Comparison of ENCODE assay signal across 18 mouse cellular contexts in genomic region chr7:84358426-84358825, GRCm38 (mm10). TPM values are rescaled to one million over a fixed set of nuclear protein-coding genes. Genes with fewer than 3 reads are reported as not detected.
DNase-seq lines count a peak whose midpoint lies in the region; ATAC-seq lines count a peak whose summit lies in the region.
"Had no signal": no experiment of that assay in that cellular context is flagged by ENCODE, and none has a peak within 500 bp of the region (broad histone marks: within the 10 kb centered on the region; RNA-seq: fewer than 3 reads in every experiment).

No protein-coding gene starts in this region.

- H3K4me2 ChIP-seq in kidney, embryonic 16.5 days (replicated peaks; ENCODE audit: low read depth, low read length) = no peak overlapping the region
- H3K4me2 ChIP-seq: limb, embryonic 13.5 days; liver, embryonic 15.5 days; midbrain, embryonic 13.5 days; neural tube, embryonic 15.5 days; stomach, embryonic 15.5 days had no signal

- DNase-seq in cerebellum, postnatal 14 days = peak; percentile 38 to 43
- DNase-seq in cerebellum, adult 9-10 months = no peak
- DNase-seq in 3T3-L1 (ENCODE audit: low read depth, low spot score) = peak; percentile 48
- DNase-seq in kidney, adult 11 months = peak; percentile 93
- no peak for DNase-seq in retina, embryonic 14.5 days (ENCODE audit: low spot score)
- DNase-seq in forebrain, embryonic 10.5 days (ENCODE audit: extremely low spot score, low spot score) = no peak
- DNase-seq in urinary bladder, adult 18-20 months (ENCODE audit: low spot score in 2 of 2) = no peak
- DNase-seq: cerebellum, postnatal 36 days; layer of hippocampus, postnatal 36 days; right cerebral cortex, postnatal 14 days had no signal

- WGBS in kidney, embryonic 16.5 days = 40% methylated on average over 1 of the region's 1 CpGs
- 61% methylated on average over 1 of the region's 1 CpGs for WGBS in forebrain, embryonic 10.5 days

- H3K36me3 ChIP-seq in kidney, embryonic 16.5 days (ENCODE audit: insufficient read depth, low read length) = no peaks in the 10 kb centered on the region
- peaks cover 46% of the 10 kb centered on the region for H3K36me3 ChIP-seq in forebrain, embryonic 10.5 days (replicated peaks)
- H3K36me3 ChIP-seq: liver, embryonic 15.5 days; stomach, embryonic 15.5 days had no signal

- no peaks in the 10 kb centered on the region for H3K27me3 ChIP-seq in kidney, embryonic 16.5 days (ENCODE audit: insufficient read depth, low read length)
- H3K27me3 ChIP-seq in forebrain, embryonic 10.5 days (ENCODE audit: poor library complexity, severe bottlenecking) = no peaks in the 10 kb centered on the region
- H3K27me3 ChIP-seq: CH12.LX; limb, embryonic 13.5 days; liver, embryonic 15.5 days; midbrain, embryonic 13.5 days; neural tube, embryonic 15.5 days; stomach, embryonic 15.5 days had no signal

- no peak overlapping the region for H3K4me3 ChIP-seq in kidney, embryonic 16.5 days (ENCODE audit: low read length)
- no peak overlapping the region for H3K4me3 ChIP-seq in forebrain, embryonic 10.5 days
- H3K4me3 ChIP-seq: limb, embryonic 13.5 days; liver, embryonic 15.5 days; midbrain, embryonic 13.5 days; myocyte; neural tube, embryonic 15.5 days; stomach, embryonic 15.5 days had no signal

- ATAC-seq in kidney, embryonic 16.5 days (ENCODE audit: low FRiP score, low TSS enrichment) = peak; percentile 86
- ATAC-seq: midbrain, embryonic 13.5 days had no signal

- peak overlapping the region; percentile 82 for H3K27ac ChIP-seq in kidney, embryonic 16.5 days (ENCODE audit: low read length)
- no peak overlapping the region for H3K27ac ChIP-seq in forebrain, embryonic 10.5 days
- H3K27ac ChIP-seq: limb, embryonic 13.5 days; liver, embryonic 15.5 days; midbrain, embryonic 13.5 days; neural tube, embryonic 15.5 days; stomach, embryonic 15.5 days had no signal

- no peaks in the 10 kb centered on the region for H3K9me3 ChIP-seq in kidney, embryonic 16.5 days (ENCODE audit: low read length)
- no peaks in the 10 kb centered on the region for H3K9me3 ChIP-seq in forebrain, embryonic 10.5 days
- H3K9me3 ChIP-seq: limb, embryonic 13.5 days; liver, embryonic 15.5 days; midbrain, embryonic 13.5 days; neural tube, embryonic 15.5 days; stomach, embryonic 15.5 days had no signal

- peaks cover 6% of the 10 kb centered on the region for H3K4me1 ChIP-seq in kidney, embryonic 16.5 days (ENCODE audit: insufficient read depth, low read length)
- H3K4me1 ChIP-seq in forebrain, embryonic 10.5 days = peaks cover 18% of the 10 kb centered on the region
- H3K4me1 ChIP-seq: limb, embryonic 13.5 days; liver, embryonic 15.5 days; stomach, embryonic 15.5 days had no signal

- H3K9ac ChIP-seq in kidney, embryonic 16.5 days (replicated peaks; ENCODE audit: low read length) = no peak overlapping the region
- H3K9ac ChIP-seq: limb, embryonic 13.5 days; liver, embryonic 15.5 days; midbrain, embryonic 13.5 days; neural tube, embryonic 15.5 days; stomach, embryonic 15.5 days had no signal

RNA-seq across cellular contexts. Expression of gene Arnt2, which starts 51.5 kb away (rescaled TPM):
- 10.8 and 10.9 TPM in 2 replicates for polyA plus RNA-seq in kidney, embryonic 16.5 days (2015; fragmentation: Nextera tagmentation; extraction: Ambion mirVana)
- polyA plus RNA-seq in forebrain, embryonic 10.5 days (2016; fragmentation: Nextera tagmentation; extraction: Ambion mirVana) = 23.3 and 27.9 TPM in 2 replicates

Comparison
In these comparisons a context has a peak if more than half of its experiments do, and no peak if none do; other contexts are left out.
1. DNase-seq: peak in cerebellum, postnatal 14 days (2 of 2), 3T3-L1 (single experiment) and kidney, adult 11 months (single experiment); none in cerebellum, adult 9-10 months (single experiment), retina, embryonic 14.5 days (single experiment), forebrain, embryonic 10.5 days (single experiment) and urinary bladder, adult 18-20 months (0 of 2).